Mouse (Mus musculus) midbrain, embryonic 14.5 days (tissue): ENCODE results near the gene Vmn1r68. TPM values are rescaled to one million over a fixed set of nuclear protein-coding genes. Genes with fewer than 3 reads are reported as not detected.

Source experiments
- ATAC-seq: fragments of 200-750 bp; cut with Nextera tagmentation; 2 replicates; pipeline ENCODE4 v1.8.0; 2017; ENCODE audit warnings: moderate number of reproducible peaks, moderate library complexity; ENCODE audit not compliant: low FRiP score, low TSS enrichment
- DNase-seq: peaks from one replicate; pipeline ENCODE4 v3.0.0-alpha.2; 2015
- H3K27ac ChIP-seq: fragments of 300-500 bp; sonication (generic); replicated peaks from 2 replicates; pipeline ENCODE4 v1.5.1; 2014; ENCODE audit warnings: mild to moderate bottlenecking, low read depth, low read length, moderate library complexity
- H3K27me3 ChIP-seq: fragments of 300-500 bp; sonication (generic); 2 replicates; pipeline ENCODE4 v1.6.1; 2014; ENCODE audit warnings: low read length, control low read depth, mixed read lengths; ENCODE audit not compliant: control insufficient read depth, insufficient read depth
- H3K36me3 ChIP-seq: fragments of 300-500 bp; sonication (generic); 2 replicates; pipeline ENCODE4 v1.6.1; 2014; ENCODE audit warnings: low read length, control low read depth; ENCODE audit not compliant: control insufficient read depth, insufficient read depth
- H3K4me1 ChIP-seq: fragments of 300-500 bp; sonication (generic); 2 replicates; pipeline ENCODE4 v1.6.1; 2014; ENCODE audit warnings: mild to moderate bottlenecking, antibody characterized with exemption, low read length, control low read depth; ENCODE audit not compliant: control insufficient read depth, insufficient read depth
- H3K4me2 ChIP-seq: fragments of 300-500 bp; sonication (generic); 2 replicates; pipeline ENCODE4 v1.6.1; 2014; ENCODE audit warnings: mild to moderate bottlenecking, low read length, moderate library complexity
- H3K4me3 ChIP-seq: fragments of 300-500 bp; sonication (generic); replicated peaks from 2 replicates; pipeline ENCODE4 v1.5.1; 2014; ENCODE audit warnings: low read depth, low read length
- H3K9ac ChIP-seq: fragments of 300-500 bp; sonication (generic); replicated peaks from 2 replicates; pipeline ENCODE4 v1.6.1; 2014; ENCODE audit warnings: mild to moderate bottlenecking, low read length, moderate library complexity
- H3K9me3 ChIP-seq: fragments of 300-500 bp; sonication (generic); 2 replicates; pipeline ENCODE4 v1.6.1; 2016; ENCODE audit warnings: low read length, control low read depth, mixed read lengths; ENCODE audit not compliant: control insufficient read depth
- WGBS: fragments of 180-500 bp; shearing (Covaris S2); extraction: QIAGEN DNeasy Blood & Tissue Kit; methylation state at CpG from one replicate; pipeline ENCODE4 v1.1.7; 2014; 5-methylcytosine and 5-hydroxymethylcytosine counted together
- polyA plus RNA-seq: library from polyadenylated mRNA; unstranded; fragments of >200 nt; fragmentation: Nextera tagmentation; extraction: Ambion mirVana; gene quantifications from 2 replicates; pipeline ENCODE4 v1.2.1, GENCODE M21; 2014

The Vmn1r68 gene
- polyA plus RNA-seq, result not detected in 2 replicates

GRCm38 (mm10) chr7:10558385-10558784, at the start of gene Vmn1r68:
Vmn1r68 (minus strand) TSS chr7:10558485.
- Histone ChIP-seq H3K4me2 (no peak within 1 kb of the TSS), H3K36me3 (no peaks in the 10 kb centered on the region), H3K27me3 (no peaks in the 10 kb centered on the region), H3K9me3 (peaks cover 13% of the 10 kb centered on the region; the same call in 1 of the 2 replicates), H3K9ac (no peak within 1 kb of the TSS), H3K4me1 (no peaks in the 10 kb centered on the region), H3K4me3 (no peak within 1 kb of the TSS), H3K27ac (no peak within 1 kb of the TSS)
- WGBS, result 74% methylated on average over 2 of the region's 2 CpGs
- DNase-seq, result no peak
- ATAC-seq, result no peak

GRCm38 (mm10) chr7:10495578-10495977, 62.7 kb downstream of the Vmn1r68 start:
- 32% methylated on average over 6 of the region's 6 CpGs for WGBS
- DNase-seq (no peak), ATAC-seq (no peak; the same call in 1 of the 2 replicates)
- Histone ChIP-seq H3K4me2 (peak overlapping the region; percentile 69), H3K36me3 (peaks cover 22% of the 10 kb centered on the region), H3K9ac (peak overlapping the region; percentile 69; the same call in 1 of the 2 replicates), H3K4me3 (peak overlapping the region; percentile 70), H3K9me3 (no peaks in the 10 kb centered on the region), H3K27me3 (no peaks in the 10 kb centered on the region), H3K4me1 (peaks cover 18% of the 10 kb centered on the region), H3K27ac (no peak overlapping the region; the same call in 1 of the 2 replicates)

GRCm38 (mm10) chr7:10494786-10495521, 63.3 kb downstream of the Vmn1r68 start, which contains the start of gene Zik1:
Zik1 (minus strand) TSS chr7:10495394.
- Histone ChIP-seq H3K4me2 (peak within 1 kb of the TSS; percentile 69), H3K36me3 (peaks cover 28% of the 10 kb centered on the region), H3K9ac (peak within 1 kb of the TSS; percentile 69), H3K4me3 (peak within 1 kb of the TSS; percentile 70), H3K9me3 (no peaks in the 10 kb centered on the region), H3K27ac (peak within 1 kb of the TSS; percentile 78), H3K4me1 (peaks cover 18% of the 10 kb centered on the region), H3K27me3 (no peaks in the 10 kb centered on the region)
- peak; percentile 98 for ATAC-seq
- peak; percentile 94 for DNase-seq
- 3% methylated on average over 33 of the region's 33 CpGs for WGBS

GRCm38 (mm10) chr7:10480588-10481233, 77.6 kb downstream of the Vmn1r68 start:
- Histone ChIP-seq H3K27me3 (no peaks in the 10 kb centered on the region), H3K27ac (no peak overlapping the region), H3K4me1 (no peaks in the 10 kb centered on the region), H3K9ac (no peak overlapping the region), H3K9me3 (no peaks in the 10 kb centered on the region), H3K4me3 (peak overlapping the region; percentile 17), H3K36me3 (no peaks in the 10 kb centered on the region), H3K4me2 (peak overlapping the region; percentile 38)
- ATAC-seq (peak; percentile 43; the same call in 1 of the 2 replicates), DNase-seq (peak; percentile 73)
- 66% methylated on average over 18 of the region's 18 CpGs for WGBS

- no peak overlapping the region for H3K9ac ChIP-seq
- H3K27me3 ChIP-seq, result no peaks in the 10 kb centered on the region
- H3K4me3 ChIP-seq, result no peak overlapping the region
- no peak overlapping the region for H3K4me2 ChIP-seq
- H3K4me1 ChIP-seq, result no peaks in the 10 kb centered on the region
- no peak overlapping the region for H3K27ac ChIP-seq
- DNase-seq (no peak), ATAC-seq (no peak)
- no peaks in the 10 kb centered on the region for H3K36me3 ChIP-seq
- H3K9me3 ChIP-seq, result no peaks in the 10 kb centered on the region
Measured at GRCm38 (mm10) chr7:10479813-10480212, 78.5 kb downstream of the Vmn1r68 start.

- 73% methylated on average over 3 of the region's 3 CpGs for WGBS
- no peaks in the 10 kb centered on the region for H3K27me3 ChIP-seq
- no peak overlapping the region for H3K9ac ChIP-seq
- no peak for ATAC-seq
- peaks cover 13% of the 10 kb centered on the region; the same call in 1 of the 2 replicates for H3K9me3 ChIP-seq
- H3K4me3 ChIP-seq, result no peak overlapping the region
- H3K4me1 ChIP-seq, result no peaks in the 10 kb centered on the region
- no peaks in the 10 kb centered on the region for H3K36me3 ChIP-seq
- no peak overlapping the region for H3K4me2 ChIP-seq
- DNase-seq, result no peak
- no peak overlapping the region for H3K27ac ChIP-seq
Measured at GRCm38 (mm10) chr7:10458166-10458565, 100.1 kb downstream of the Vmn1r68 start.

Other genes with a start within 250 kb of the Vmn1r68 start
- gene Vmn1r67, start 115.2 kb downstream of the Vmn1r68 start, polyA plus RNA-seq, result not detected in 2 replicates
- gene Zik1, start 63.1 kb downstream of the Vmn1r68 start, polyA plus RNA-seq, result 53.1 and 64.2 TPM in 2 replicates
- not detected in 2 replicates for gene Vmn1r69, start 55.2 kb upstream of the Vmn1r68 start, polyA plus RNA-seq
- gene Vmn1r70, start 73.0 kb upstream of the Vmn1r68 start, polyA plus RNA-seq, result not detected in 2 replicates
- gene Nlrp4b, start 129.3 kb upstream of the Vmn1r68 start, polyA plus RNA-seq, result not detected in 2 replicates
- gene Vmn1r71, start 195.9 kb upstream of the Vmn1r68 start, polyA plus RNA-seq, result not detected in 2 replicates